Comparison of ENCODE assay signal across 11 mouse cellular contexts in the genomic region with DNA sequence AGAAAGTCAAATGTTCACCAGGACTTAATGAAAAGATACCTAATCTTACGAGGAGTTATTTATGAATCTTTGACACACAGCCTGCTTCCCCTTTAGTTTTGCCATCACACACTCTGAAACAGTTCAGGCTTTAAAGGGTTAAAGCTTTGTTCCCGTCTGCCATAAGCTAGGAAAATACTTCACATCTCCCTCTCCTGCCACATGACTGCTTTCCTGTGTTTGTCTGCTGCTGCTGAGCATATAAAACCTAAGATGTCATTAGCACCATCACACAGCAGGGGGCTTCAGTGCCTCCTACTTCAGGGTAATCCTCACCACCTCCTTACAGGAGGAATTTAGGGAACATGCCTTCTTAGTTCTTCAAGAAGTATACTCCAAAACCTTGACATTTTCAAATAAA. TPM values are rescaled to one million over a fixed set of nuclear protein-coding genes. Genes with fewer than 3 reads are reported as not detected.
DNase-seq lines count a peak whose midpoint lies in the region; ATAC-seq lines count a peak whose summit lies in the region.
"Had no signal": no experiment of that assay in that cellular context is flagged by ENCODE, and none has a peak within 500 bp of the region (broad histone marks: within the 10 kb centered on the region; RNA-seq: fewer than 3 reads in every experiment).

No protein-coding gene starts in this region.

- H3K4me1 ChIP-seq in hindbrain, embryonic 11.5 days (replicated peaks; ENCODE audit: control insufficient read depth, insufficient read depth, low read length): no peaks in the 10 kb centered on the region
- peaks cover 11% of the 10 kb centered on the region for H3K4me1 ChIP-seq in hindbrain, embryonic 16.5 days (ENCODE audit: control insufficient read depth, insufficient read depth, low read depth, low read length)
- peaks cover 23% of the 10 kb centered on the region for H3K4me1 ChIP-seq in forebrain, embryonic 12.5 days

- no peak overlapping the region for H3K4me3 ChIP-seq in hindbrain, embryonic 11.5 days (ENCODE audit: low read depth, low read length)
- no peak overlapping the region for H3K4me3 ChIP-seq in hindbrain, embryonic 16.5 days (ENCODE audit: low read length)
- no peak overlapping the region for H3K4me3 ChIP-seq in forebrain, embryonic 12.5 days (replicated peaks)
- H3K4me3 ChIP-seq: hindbrain, embryonic 15.5 days had no signal

- no peak overlapping the region for H3K9ac ChIP-seq in hindbrain, embryonic 11.5 days (ENCODE audit: low read depth, low read length)
- H3K9ac ChIP-seq in hindbrain, embryonic 16.5 days (ENCODE audit: low read depth, low read length): no peak overlapping the region
- no peak overlapping the region for H3K9ac ChIP-seq in forebrain, embryonic 12.5 days
- H3K9ac ChIP-seq: hindbrain, embryonic 15.5 days had no signal

- H3K27me3 ChIP-seq in hindbrain, embryonic 11.5 days (ENCODE audit: control insufficient read depth, insufficient read depth, low read length): peaks cover 2% of the 10 kb centered on the region; the same call in 1 of the 2 replicates
- no peaks in the 10 kb centered on the region for H3K27me3 ChIP-seq in hindbrain, embryonic 16.5 days (replicated peaks; ENCODE audit: control insufficient read depth, insufficient read depth, low read length)
- no peaks in the 10 kb centered on the region for H3K27me3 ChIP-seq in forebrain, embryonic 12.5 days
- H3K27me3 ChIP-seq: CH12.LX; hindbrain, embryonic 15.5 days had no signal

- ATAC-seq in hindbrain, embryonic 11.5 days (ENCODE audit: low FRiP score): peak; percentile 26; the same call in 1 of the 2 replicates
- no peak for ATAC-seq in hindbrain, embryonic 16.5 days
- ATAC-seq in forebrain, embryonic 12.5 days (ENCODE audit: low FRiP score): peak; percentile 42; the same call in 1 of the 2 replicates

- H3K9me3 ChIP-seq in hindbrain, embryonic 11.5 days (ENCODE audit: control insufficient read depth, low read length): no peaks in the 10 kb centered on the region
- H3K9me3 ChIP-seq in hindbrain, embryonic 16.5 days (ENCODE audit: control insufficient read depth, low read length): no peaks in the 10 kb centered on the region
- no peaks in the 10 kb centered on the region for H3K9me3 ChIP-seq in forebrain, embryonic 12.5 days
- H3K9me3 ChIP-seq: hindbrain, embryonic 15.5 days had no signal

- 39% methylated on average over 2 of the region's 2 CpGs for WGBS in hindbrain, embryonic 11.5 days
- WGBS in hindbrain, embryonic 16.5 days: 45% methylated on average over 2 of the region's 2 CpGs
- WGBS in forebrain, embryonic 12.5 days: 27% methylated on average over 2 of the region's 2 CpGs

- DNase-seq in hindbrain, embryonic 11.5 days (ENCODE audit: low spot score): peak; percentile 61
- peak; percentile 60 to 78 for DNase-seq in right cerebral cortex, postnatal 10 days (ENCODE audit: low spot score in 2 of 2)
- no peak for DNase-seq in right cerebral cortex, postnatal 25 days
- no peak for DNase-seq in gastrocnemius, postnatal 36 days
- DNase-seq in adrenal gland, adult 2 months: no peak
- DNase-seq in layer of hippocampus, postnatal 36 days: no peak
- DNase-seq: lung, adult 2 months had no signal

- H3K36me3 ChIP-seq in hindbrain, embryonic 11.5 days (ENCODE audit: control insufficient read depth, insufficient read depth, low read length): no peaks in the 10 kb centered on the region
- no peaks in the 10 kb centered on the region for H3K36me3 ChIP-seq in hindbrain, embryonic 16.5 days (ENCODE audit: control insufficient read depth, insufficient read depth, low read length)
- no peaks in the 10 kb centered on the region for H3K36me3 ChIP-seq in forebrain, embryonic 12.5 days (replicated peaks)
- H3K36me3 ChIP-seq: hindbrain, embryonic 15.5 days had no signal

- H3K4me2 ChIP-seq in hindbrain, embryonic 11.5 days (replicated peaks; ENCODE audit: low read depth, low read length): no peak overlapping the region
- no peak overlapping the region for H3K4me2 ChIP-seq in hindbrain, embryonic 16.5 days (ENCODE audit: low read length)
- no peak overlapping the region for H3K4me2 ChIP-seq in forebrain, embryonic 12.5 days
- H3K4me2 ChIP-seq: hindbrain, embryonic 15.5 days had no signal

- H3K27ac ChIP-seq in hindbrain, embryonic 11.5 days (ENCODE audit: low read depth, low read length): no peak overlapping the region
- no peak overlapping the region for H3K27ac ChIP-seq in hindbrain, embryonic 16.5 days (ENCODE audit: low read depth, low read length)
- no peak overlapping the region for H3K27ac ChIP-seq in forebrain, embryonic 12.5 days
- H3K27ac ChIP-seq: hindbrain, embryonic 15.5 days had no signal

- intact Hi-C loops in gastrocnemius, postnatal 36 days (cut with DNase I): no loop called here

RNA-seq across cellular contexts. Expression of a gene that starts 6.8 kb away (rescaled TPM):
- 3.7 and 4.2 TPM in 2 replicates for polyA plus RNA-seq in hindbrain, embryonic 11.5 days (2014; fragmentation: Nextera tagmentation; extraction: Ambion mirVana)
- polyA plus RNA-seq in hindbrain, embryonic 16.5 days (2015; fragmentation: Nextera tagmentation; extraction: Ambion mirVana): 33.6 and 61.1 TPM in 2 replicates
- polyA plus RNA-seq in forebrain, embryonic 12.5 days (2016; fragmentation: Nextera tagmentation; extraction: Ambion mirVana): 9.5 and 11.0 TPM in 2 replicates
- total RNA-seq in gastrocnemius, postnatal 36 days (2021): under 1 TPM; 0.36 to 0.42 TPM
- total RNA-seq in adrenal gland, adult 2 months (2021): 1 to 10 TPM in 1 of 2 experiments, under 1 TPM in 1; 0.29 to 1.0 TPM
- 0.06 and 0.39 TPM in 2 replicates for polyA plus RNA-seq in adrenal gland, adult 2 months (2012; rRNA removed)
- 100 to 1,000 TPM; 224 to 229 TPM for total RNA-seq in layer of hippocampus, postnatal 36 days (2021)
- total RNA-seq: CH12.LX had no signal

Comparison
In these comparisons a context has a peak if more than half of its experiments do, and no peak if none do; other contexts are left out.
1. DNase-seq: peak in hindbrain, embryonic 11.5 days (single experiment) and right cerebral cortex, postnatal 10 days (2 of 2); none in right cerebral cortex, postnatal 25 days (single experiment), gastrocnemius, postnatal 36 days (0 of 2), adrenal gland, adult 2 months (single experiment) and layer of hippocampus, postnatal 36 days (0 of 2).